8 mouse cellular contexts compared by ENCODE assay signal in the genomic region with DNA sequence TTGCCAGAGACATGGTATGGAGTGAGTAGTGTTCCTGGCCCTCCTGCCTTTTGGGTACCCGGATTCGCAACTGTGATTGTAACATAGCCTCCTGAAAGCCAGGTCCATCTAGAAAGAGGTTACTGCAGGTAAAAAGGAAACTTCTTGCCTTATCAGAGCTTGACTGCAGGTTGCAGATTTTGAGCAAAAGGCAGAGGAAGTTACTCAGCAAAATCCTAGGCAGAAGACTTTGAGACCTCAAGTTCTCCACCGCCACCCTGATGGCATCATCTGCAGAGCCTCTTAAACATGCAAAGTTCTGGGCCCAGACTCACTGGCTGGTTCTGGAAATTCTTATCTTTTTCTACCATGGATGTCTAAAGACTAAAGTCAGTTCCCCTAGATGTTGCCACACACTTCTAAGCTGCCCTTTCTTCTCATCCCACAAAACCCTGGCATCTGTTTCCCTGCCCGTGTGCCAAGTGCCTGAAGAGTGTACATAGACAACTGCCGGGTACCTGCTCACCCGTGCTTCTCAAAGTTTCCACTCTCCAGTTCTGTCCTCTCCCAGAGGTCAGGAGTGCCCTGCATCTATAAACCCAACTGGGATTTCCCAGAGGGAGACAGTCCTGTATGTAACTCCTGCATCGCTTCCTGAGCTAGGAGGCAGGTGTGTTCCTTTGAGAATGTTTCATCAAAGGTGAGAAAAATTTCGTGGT. TPM values are rescaled to one million over a fixed set of nuclear protein-coding genes. Genes with fewer than 3 reads are reported as not detected.
DNase-seq lines count a peak whose midpoint lies in the region; ATAC-seq lines count a peak whose summit lies in the region.

No protein-coding gene starts in this region.

- no peak for DNase-seq in heart, postnatal 10 days
- peak; percentile 68 for DNase-seq in MEL-GATA-1-ER (ENCODE audit: extremely low read depth, low read depth)
- no peak for DNase-seq in urinary bladder, adult 2 months (ENCODE audit: low spot score)
- no peak for DNase-seq in thymus, postnatal 36 days
- DNase-seq in embryo, embryonic 11 days = no peak

- H3K27ac ChIP-seq in heart, embryonic 15.5 days = no peak overlapping the region
- peak overlapping the region; percentile 97 for H3K27ac ChIP-seq in hindbrain, embryonic 13.5 days
- H3K27ac ChIP-seq in midbrain, embryonic 16.5 days (ENCODE audit: low read length) = peak overlapping the region; percentile 97

- no peaks in the 10 kb centered on the region for H3K9me3 ChIP-seq in heart, embryonic 15.5 days (replicated peaks)
- H3K9me3 ChIP-seq in hindbrain, embryonic 13.5 days = no peaks in the 10 kb centered on the region
- H3K9me3 ChIP-seq in midbrain, embryonic 16.5 days (replicated peaks; ENCODE audit: control insufficient read depth, low read length, poor library complexity, severe bottlenecking) = no peaks in the 10 kb centered on the region

- H3K4me3 ChIP-seq in heart, embryonic 15.5 days = no peak overlapping the region
- peak overlapping the region; percentile 92 for H3K4me3 ChIP-seq in hindbrain, embryonic 13.5 days
- peak overlapping the region; percentile 93 for H3K4me3 ChIP-seq in midbrain, embryonic 16.5 days (ENCODE audit: low read depth, low read length)

- H3K4me2 ChIP-seq in heart, embryonic 15.5 days = peak overlapping the region; percentile 99
- peak overlapping the region; percentile 69 for H3K4me2 ChIP-seq in hindbrain, embryonic 13.5 days
- peak overlapping the region; percentile 85 for H3K4me2 ChIP-seq in midbrain, embryonic 16.5 days (ENCODE audit: low read length)

- no peaks in the 10 kb centered on the region for H3K36me3 ChIP-seq in heart, embryonic 15.5 days
- no peaks in the 10 kb centered on the region for H3K36me3 ChIP-seq in hindbrain, embryonic 13.5 days
- no peaks in the 10 kb centered on the region for H3K36me3 ChIP-seq in midbrain, embryonic 16.5 days (ENCODE audit: control insufficient read depth, insufficient read depth, low read length)

- intact Hi-C loops in heart, postnatal 10 days (cut with DNase I) = loop anchor here (5.0 to 10.0 kb wide), 4 partner anchors 71 to 334 kb away; a partner anchor contains a TSS

- H3K27me3 ChIP-seq in heart, embryonic 15.5 days = 0 out of 2 replicates have a peak, but pooled peaks cover 7% of the 10 kb centered on the region
- 0 out of 2 replicates have a peak, but pooled peaks cover 6% of the 10 kb centered on the region for H3K27me3 ChIP-seq in hindbrain, embryonic 13.5 days
- H3K27me3 ChIP-seq in midbrain, embryonic 16.5 days (ENCODE audit: control insufficient read depth, insufficient read depth, low read depth, low read length) = no peaks in the 10 kb centered on the region

- H3K9ac ChIP-seq in heart, embryonic 15.5 days = no peak overlapping the region
- H3K9ac ChIP-seq in hindbrain, embryonic 13.5 days = peak overlapping the region; percentile 96; the same call in 1 of the 2 replicates
- peak overlapping the region; percentile 95 for H3K9ac ChIP-seq in midbrain, embryonic 16.5 days (ENCODE audit: low read depth, low read length)

- peaks cover 27% of the 10 kb centered on the region for H3K4me1 ChIP-seq in heart, embryonic 15.5 days (replicated peaks)
- peaks cover 33% of the 10 kb centered on the region for H3K4me1 ChIP-seq in hindbrain, embryonic 13.5 days (replicated peaks)
- H3K4me1 ChIP-seq in midbrain, embryonic 16.5 days (ENCODE audit: control insufficient read depth, insufficient read depth, low read length) = peaks cover 28% of the 10 kb centered on the region

- no peak for ATAC-seq in heart, embryonic 15.5 days (replicated peaks; ENCODE audit: insufficient number of reproducible peaks, insufficient read depth, low FRiP score, low read depth)
- ATAC-seq in hindbrain, embryonic 13.5 days (ENCODE audit: low FRiP score) = no peak
- no peak for ATAC-seq in midbrain, embryonic 16.5 days

- 54% methylated on average over 8 of the region's 8 CpGs for WGBS in heart, embryonic 15.5 days
- WGBS in hindbrain, embryonic 13.5 days = 74% methylated on average over 8 of the region's 8 CpGs
- 66% methylated on average over 8 of the region's 8 CpGs for WGBS in midbrain, embryonic 16.5 days

RNA-seq across cellular contexts. Expression of a gene that starts 1.0 kb away (rescaled TPM):
- 14.7 and 18.9 TPM in 2 replicates for polyA plus RNA-seq in heart, embryonic 15.5 days (2015; fragmentation: Nextera tagmentation; extraction: Ambion mirVana)
- 10 to 100 TPM; 12.4 to 13.7 TPM for total RNA-seq in heart, postnatal 10 days (2021)
- polyA plus RNA-seq in hindbrain, embryonic 13.5 days (2015; fragmentation: Nextera tagmentation; extraction: Ambion mirVana) = 89.1 and 97.0 TPM in 2 replicates
- polyA plus RNA-seq in midbrain, embryonic 16.5 days (2015; fragmentation: Nextera tagmentation; extraction: Ambion mirVana) = 96.3 and 101 TPM in 2 replicates
- polyA plus RNA-seq in urinary bladder, adult 2 months (2012; rRNA removed) = 67.1 and 73.3 TPM in 2 replicates
